Comparison of ENCODE assay signal across 8 mouse cellular contexts in genomic region chr19:5848032-5848825, GRCm38 (mm10). TPM values are rescaled to one million over a fixed set of nuclear protein-coding genes. Genes with fewer than 3 reads are reported as not detected.
DNase-seq lines count a peak whose midpoint lies in the region; ATAC-seq and TF ChIP-seq lines count a peak whose summit lies in the region.

No protein-coding gene starts in this region.

- 0 out of 2 replicates have a peak, but pooled peaks have one; percentile 4 for TF ChIP-seq POLR2A in liver, adult 2 months (IDR thresholded peaks at IDR 0.05; ENCODE audit: extremely low read depth, insufficient read depth, low read length)
- TF ChIP-seq POLR2A in myocyte (IDR thresholded peaks at IDR 0.05; ENCODE audit: insufficient read length, low read depth): peak; percentile 54

- H3K27me3 ChIP-seq in forebrain, postnatal 0 days (ENCODE audit: insufficient read depth, low read length): no peaks in the 10 kb centered on the region
- H3K27me3 ChIP-seq in hindbrain, postnatal 0 days (ENCODE audit: insufficient read depth, low read length): no peaks in the 10 kb centered on the region
- no peaks in the 10 kb centered on the region for H3K27me3 ChIP-seq in liver, adult 2 months (ENCODE audit: control insufficient read depth, insufficient read depth, low read length)
- H3K27me3 ChIP-seq in myocyte (ENCODE audit: control insufficient read depth, insufficient read depth, insufficient read length): no peaks in the 10 kb centered on the region

- peak overlapping the region; percentile 15 for H3ac ChIP-seq in myocyte (ENCODE audit: control insufficient read depth, insufficient read length)

- peak; percentile 38 for DNase-seq in retina, postnatal 1 day
- no peak for DNase-seq in retina, embryonic 14.5 days (ENCODE audit: low spot score)
- peak; percentile 83 for DNase-seq in c-Kit-positive CD71-positive TER-119-positive erythroid progenitor cells, embryonic 14.5 days (ENCODE audit: low spot score)
- peak; percentile 47 for DNase-seq in forebrain, postnatal 0 days
- peak; percentile 63 for DNase-seq in hindbrain, postnatal 0 days (ENCODE audit: low spot score)
- peak; percentile 87 for DNase-seq in liver, adult 2 months (ENCODE audit: extremely low read depth, low read depth, low spot score)
- peak; percentile 53 for DNase-seq in urinary bladder, postnatal 25 days (ENCODE audit: low spot score)

- no peak overlapping the region for H3K4me3 ChIP-seq in forebrain, postnatal 0 days (ENCODE audit: low read depth, low read length)
- no peak overlapping the region for H3K4me3 ChIP-seq in hindbrain, postnatal 0 days (ENCODE audit: low read length)
- H3K4me3 ChIP-seq in liver, adult 2 months (ENCODE audit: insufficient read depth, low read depth, low read length): peak overlapping the region; percentile 51
- H3K4me3 ChIP-seq in myocyte: peak overlapping the region; percentile 100

- peaks cover 13% of the 10 kb centered on the region for H3K79me2 ChIP-seq in liver, adult 2 months (ENCODE audit: control insufficient read depth, insufficient read depth, low read length)
- peaks cover 42% of the 10 kb centered on the region for H3K79me2 ChIP-seq in myocyte (ENCODE audit: control insufficient read depth, insufficient read depth)

- H3K36me3 ChIP-seq in forebrain, postnatal 0 days (ENCODE audit: insufficient read depth): peaks cover 5% of the 10 kb centered on the region; the same call in 1 of the 2 replicates
- H3K36me3 ChIP-seq in hindbrain, postnatal 0 days (ENCODE audit: insufficient read depth, low read length): peaks cover 17% of the 10 kb centered on the region; the same call in 1 of the 2 replicates
- H3K36me3 ChIP-seq in liver, adult 2 months (ENCODE audit: control insufficient read depth, insufficient read depth, low read length): no peaks in the 10 kb centered on the region
- H3K36me3 ChIP-seq in myocyte (ENCODE audit: control insufficient read depth, insufficient read depth): no peaks in the 10 kb centered on the region

- WGBS in forebrain, postnatal 0 days: 56% methylated on average over 14 of the region's 14 CpGs
- WGBS in hindbrain, postnatal 0 days: 43% methylated on average over 14 of the region's 14 CpGs
- 7% methylated on average over 14 of the region's 14 CpGs for WGBS in liver, adult 2 months

- peak overlapping the region; percentile 99 for H3K27ac ChIP-seq in forebrain, postnatal 0 days (ENCODE audit: low read depth, low read length)
- H3K27ac ChIP-seq in hindbrain, postnatal 0 days: peak overlapping the region; percentile 95
- H3K27ac ChIP-seq in liver, adult 2 months (replicated peaks; ENCODE audit: insufficient read depth, low read depth, low read length): peak overlapping the region; percentile 96

- no peak for TF ChIP-seq CTCF in forebrain, postnatal 0 days (IDR thresholded peaks at IDR 0.05; ENCODE audit: low read depth)
- TF ChIP-seq CTCF in hindbrain, postnatal 0 days (IDR thresholded peaks at IDR 0.05; ENCODE audit: low read depth): no peak
- no peak for TF ChIP-seq CTCF in liver, adult 2 months (IDR thresholded peaks at IDR 0.05; ENCODE audit: low read depth, low read length)

- peak overlapping the region; percentile 62; the same call in 1 of the 2 replicates for H3K9ac ChIP-seq in forebrain, postnatal 0 days
- H3K9ac ChIP-seq in hindbrain, postnatal 0 days (replicated peaks; ENCODE audit: low read length): peak overlapping the region; percentile 40; the same call in 1 of the 2 replicates
- peak overlapping the region; percentile 83 for H3K9ac ChIP-seq in liver, adult 2 months (ENCODE audit: low read depth, low read length)

- ATAC-seq in forebrain, postnatal 0 days: no peak
- ATAC-seq in hindbrain, postnatal 0 days: no peak

- H3K9me3 ChIP-seq in forebrain, postnatal 0 days (ENCODE audit: low read length): no peaks in the 10 kb centered on the region
- no peaks in the 10 kb centered on the region for H3K9me3 ChIP-seq in hindbrain, postnatal 0 days (ENCODE audit: low read length)

- H3K4me2 ChIP-seq in forebrain, postnatal 0 days (ENCODE audit: low read depth): peak overlapping the region; percentile 17; the same call in 1 of the 2 replicates
- H3K4me2 ChIP-seq in hindbrain, postnatal 0 days (ENCODE audit: low read depth, low read length): peak overlapping the region; percentile 60
- peak overlapping the region; percentile 99 for H3K4me2 ChIP-seq in myocyte (ENCODE audit: low read depth)

- peaks cover 30% of the 10 kb centered on the region for H3K4me1 ChIP-seq in forebrain, postnatal 0 days (ENCODE audit: insufficient read depth)
- peaks cover 30% of the 10 kb centered on the region for H3K4me1 ChIP-seq in hindbrain, postnatal 0 days (ENCODE audit: insufficient read depth, low read length)
- peaks cover 25% of the 10 kb centered on the region for H3K4me1 ChIP-seq in liver, adult 2 months (ENCODE audit: control insufficient read depth, insufficient read depth, low read length)

TF ChIP-seq in myocyte, 11 proteins besides CTCF, POLR2A, EP300 and RAD21:
- TF ChIP-seq MAX (IDR thresholded peaks at IDR 0.05; ENCODE audit: low read depth) (no peak), MYOD1 (IDR thresholded peaks at IDR 0.05; ENCODE audit: control insufficient read depth in 1 of 3, insufficient read length in 2 of 3, low read depth in 2 of 3) (peak in 1 of 3 experiments; percentile 20), TCF12 (IDR thresholded peaks at IDR 0.05; ENCODE audit: insufficient read depth, poor library complexity, severe bottlenecking) (no peak), USF1 (IDR thresholded peaks at IDR 0.05; ENCODE audit: low read depth) (no peak)

RNA-seq across cellular contexts. Expression of gene Frmd8, which starts 26.8 kb away (rescaled TPM):
- total RNA-seq in forebrain, postnatal 0 days (2014; rRNA removed): 8.5 and 13.3 TPM in 2 replicates
- polyA plus RNA-seq in forebrain, postnatal 0 days (2015; fragmentation: Nextera tagmentation; extraction: Ambion mirVana): 9.0 and 10.3 TPM in 2 replicates
- total RNA-seq in hindbrain, postnatal 0 days (2014; rRNA removed): 19.8 and 43.2 TPM in 2 replicates
- polyA plus RNA-seq in hindbrain, postnatal 0 days (2015; fragmentation: Nextera tagmentation; extraction: Ambion mirVana): 12.5 and 13.7 TPM in 2 replicates
- 5.2 and 5.9 TPM in 2 replicates for total RNA-seq in liver, adult 2 months (2014; rRNA removed)
- polyA plus RNA-seq in liver, adult 2 months (2012; rRNA removed): 10.3 and 14.2 TPM in 2 replicates
- 22.3 TPM for polyA plus RNA-seq in myocyte (2012; fragmentation: generic; extraction: Trizol)

RNA-seq across cellular contexts. Expression of gene Slc25a45, which starts 29.4 kb away (rescaled TPM):
- 2.2 and 2.6 TPM in 2 replicates for total RNA-seq in forebrain, postnatal 0 days (2014; rRNA removed)
- polyA plus RNA-seq in forebrain, postnatal 0 days (2015; fragmentation: Nextera tagmentation; extraction: Ambion mirVana): 2.0 and 2.9 TPM in 2 replicates
- 2.1 and 6.0 TPM in 2 replicates for total RNA-seq in hindbrain, postnatal 0 days (2014; rRNA removed)
- polyA plus RNA-seq in hindbrain, postnatal 0 days (2015; fragmentation: Nextera tagmentation; extraction: Ambion mirVana): 1.8 and 2.8 TPM in 2 replicates
- 8.6 and 13.0 TPM in 2 replicates for total RNA-seq in liver, adult 2 months (2014; rRNA removed)
- 52.8 and 57.7 TPM in 2 replicates for polyA plus RNA-seq in liver, adult 2 months (2012; rRNA removed)
- 5.2 TPM for polyA plus RNA-seq in myocyte (2012; fragmentation: generic; extraction: Trizol)

RNA-seq across cellular contexts. Expression of gene Tigd3, which starts 45.7 kb away (rescaled TPM):
- total RNA-seq in forebrain, postnatal 0 days (2014; rRNA removed): 9.9 and 14.2 TPM in 2 replicates
- 8.6 and 10.2 TPM in 2 replicates for polyA plus RNA-seq in forebrain, postnatal 0 days (2015; fragmentation: Nextera tagmentation; extraction: Ambion mirVana)
- 7.5 and 10.1 TPM in 2 replicates for total RNA-seq in hindbrain, postnatal 0 days (2014; rRNA removed)
- polyA plus RNA-seq in hindbrain, postnatal 0 days (2015; fragmentation: Nextera tagmentation; extraction: Ambion mirVana): 7.1 and 7.5 TPM in 2 replicates
- total RNA-seq in liver, adult 2 months (2014; rRNA removed): 0.18 and 0.27 TPM in 2 replicates
- 0.16 and 0.24 TPM in 2 replicates for polyA plus RNA-seq in liver, adult 2 months (2012; rRNA removed)
- polyA plus RNA-seq in myocyte (2012; fragmentation: generic; extraction: Trizol): 0.31 TPM

Comparison
In these comparisons a context has a peak if more than half of its experiments do, and no peak if none do; other contexts are left out.
1. H3K4me2 ChIP-seq: peak in every context shown above with its lines; median percentile 99 in myocyte; 60 in hindbrain, postnatal 0 days; 17 in forebrain, postnatal 0 days.
2. H3K4me3 ChIP-seq: peak in liver, adult 2 months (single experiment) and myocyte (single experiment); none in forebrain, postnatal 0 days (single experiment) and hindbrain, postnatal 0 days (single experiment).
3. Peak in every context shown above with its lines, with median percentiles within 50 percentile points of each other: H3K27ac ChIP-seq and H3K9ac ChIP-seq.